Mouse (Mus musculus) neural tube, embryonic 11.5 days (tissue): Measurements from ENCODE around the gene Cpxm2. TPM values are rescaled to one million over a fixed set of nuclear protein-coding genes. Genes with fewer than 3 reads are reported as not detected.
A peak's percentile ranks its signal among the peaks of the same experiment; 100 is the strongest.

Source experiments
- ATAC-seq: fragments of 200-750 bp; cut with Nextera tagmentation; 2 replicates; pipeline ENCODE4 v1.8.0; 2017; ENCODE audit warnings: moderate number of reproducible peaks, mild to moderate bottlenecking, moderate TSS enrichment, moderate library complexity; ENCODE audit not compliant: insufficient read depth, low FRiP score, low TSS enrichment
- DNase-seq: peaks from one replicate; pipeline ENCODE4 v3.0.0-alpha.2; 2015; ENCODE audit warnings: low spot score
- H3K27ac ChIP-seq: fragments of 300-500 bp; sonication (generic); 2 replicates; pipeline ENCODE4 v1.5.1; 2014; ENCODE audit warnings: low read depth, mild to moderate bottlenecking, low read length
- H3K27me3 ChIP-seq: fragments of 300-500 bp; sonication (generic); 2 replicates; pipeline ENCODE4 v1.6.1; 2014; ENCODE audit warnings: mild to moderate bottlenecking, low read length, mixed read lengths; ENCODE audit not compliant: control insufficient read depth, insufficient read depth
- H3K36me3 ChIP-seq: fragments of 300-500 bp; sonication (generic); 2 replicates; pipeline ENCODE4 v1.6.1; 2014; ENCODE audit warnings: mild to moderate bottlenecking, low read length, moderate library complexity, mixed read lengths; ENCODE audit not compliant: control insufficient read depth, insufficient read depth
- H3K4me1 ChIP-seq: fragments of 300-500 bp; sonication (generic); 2 replicates; pipeline ENCODE4 v1.6.1; 2014; ENCODE audit warnings: low read length, mixed read lengths; ENCODE audit not compliant: control insufficient read depth, insufficient read depth
- H3K4me2 ChIP-seq: fragments of 300-500 bp; sonication (generic); 2 replicates; pipeline ENCODE4 v1.6.1; 2014; ENCODE audit warnings: low read depth, mild to moderate bottlenecking, moderate library complexity
- H3K4me3 ChIP-seq: fragments of 300-500 bp; sonication (generic); 2 replicates; pipeline ENCODE4 v1.5.1; 2014; ENCODE audit warnings: low read depth, low read length
- H3K9ac ChIP-seq: fragments of 300-500 bp; sonication (generic); 2 replicates; pipeline ENCODE4 v1.6.1; 2014; ENCODE audit warnings: mild to moderate bottlenecking, low read length
- H3K9me3 ChIP-seq: fragments of 300-500 bp; sonication (generic); 2 replicates; pipeline ENCODE4 v1.6.1; 2016; ENCODE audit warnings: low read length; ENCODE audit not compliant: control insufficient read depth
- WGBS: fragments of 180-500 bp; shearing (Covaris S2); extraction: QIAGEN DNeasy Blood & Tissue Kit; methylation state at CpG from one replicate; pipeline ENCODE4 v1.1.7; 2014; 5-methylcytosine and 5-hydroxymethylcytosine counted together
- polyA plus RNA-seq: library from polyadenylated mRNA; unstranded; fragments of >200 nt; fragmentation: Nextera tagmentation; extraction: Ambion mirVana; gene quantifications from 2 replicates; pipeline ENCODE4 v1.2.1, GENCODE M21; 2014

Cpxm2 gene
- polyA plus RNA-seq, 1 experiment from 2014 or later: 1.0 TPM

DNA sequence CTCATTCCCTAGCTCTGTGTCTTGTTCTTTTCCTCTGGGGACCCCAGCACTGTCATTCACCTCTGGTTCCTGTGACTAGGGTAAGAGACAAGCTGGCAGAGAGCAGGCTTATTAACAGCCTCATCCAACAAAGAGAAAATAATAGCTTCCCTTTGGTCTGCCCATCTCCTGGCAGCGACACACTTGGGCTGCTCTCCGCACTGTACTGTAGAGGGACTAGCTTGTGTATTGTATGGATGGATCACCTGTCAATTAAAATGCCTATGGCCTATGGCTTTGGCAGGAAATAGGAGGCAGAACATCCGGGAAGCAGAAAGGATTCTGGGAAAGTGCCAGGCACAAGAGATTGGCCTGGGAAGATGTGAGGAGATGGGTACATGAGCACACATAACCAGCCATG is 7.7 kb upstream of the Cpxm2 start:
- H3K9me3 ChIP-seq: no peaks in the 10 kb centered on the region
- WGBS: 87% methylated on average over 3 of the region's 3 CpGs
- H3K4me3 ChIP-seq: no peak overlapping the region
- no peak overlapping the region for H3K27ac ChIP-seq
- no peaks in the 10 kb centered on the region for H3K36me3 ChIP-seq
- DNase-seq (no peak), ATAC-seq (no peak)
- H3K4me2 ChIP-seq: no peak overlapping the region
- H3K9ac ChIP-seq: no peak overlapping the region
- no peaks in the 10 kb centered on the region for H3K4me1 ChIP-seq
- no peaks in the 10 kb centered on the region for H3K27me3 ChIP-seq

DNA sequence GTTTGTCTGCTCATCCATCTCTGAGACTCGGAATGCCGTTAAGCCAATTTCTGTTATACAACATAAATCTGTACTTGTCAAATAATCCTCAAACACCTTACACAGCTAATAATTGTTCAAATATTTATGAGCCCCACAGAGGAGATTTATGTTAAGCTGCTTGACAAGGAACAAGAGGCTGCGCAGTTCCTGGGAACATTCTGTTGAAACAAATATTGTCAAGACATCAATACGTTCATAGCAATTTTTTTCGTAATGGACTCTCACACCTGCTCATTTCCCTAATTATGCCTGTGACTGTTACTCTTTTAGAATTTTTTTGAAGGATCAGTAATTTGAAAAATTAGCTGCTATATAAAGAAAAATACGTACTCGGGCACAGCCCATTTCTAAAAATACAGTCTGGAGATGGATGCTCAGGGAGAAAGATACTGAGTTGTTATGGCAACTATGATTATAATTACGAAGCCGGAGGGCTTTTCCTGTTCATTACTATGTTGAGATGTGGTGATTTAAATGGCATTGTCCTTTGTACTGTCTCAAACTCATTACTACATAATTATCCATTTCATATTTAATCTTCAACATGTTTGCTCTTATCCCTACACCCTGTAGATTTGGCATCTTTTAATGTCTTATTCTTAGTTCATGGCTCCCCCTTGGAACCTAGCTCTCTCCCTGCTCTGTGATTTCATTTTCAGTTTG is 3.9 kb upstream of the Cpxm2 start:
- Histone ChIP-seq H3K36me3 (no peaks in the 10 kb centered on the region), H3K9ac (no peak overlapping the region), H3K9me3 (no peaks in the 10 kb centered on the region), H3K27ac (no peak overlapping the region), H3K27me3 (peaks cover 12% of the 10 kb centered on the region; the same call in 1 of the 2 replicates), H3K4me1 (peaks cover 4% of the 10 kb centered on the region; the same call in 1 of the 2 replicates), H3K4me3 (no peak overlapping the region), H3K4me2 (no peak overlapping the region)
- no peak for DNase-seq
- ATAC-seq: no peak
- WGBS: 90% methylated on average over 9 of the region's 9 CpGs

DNA sequence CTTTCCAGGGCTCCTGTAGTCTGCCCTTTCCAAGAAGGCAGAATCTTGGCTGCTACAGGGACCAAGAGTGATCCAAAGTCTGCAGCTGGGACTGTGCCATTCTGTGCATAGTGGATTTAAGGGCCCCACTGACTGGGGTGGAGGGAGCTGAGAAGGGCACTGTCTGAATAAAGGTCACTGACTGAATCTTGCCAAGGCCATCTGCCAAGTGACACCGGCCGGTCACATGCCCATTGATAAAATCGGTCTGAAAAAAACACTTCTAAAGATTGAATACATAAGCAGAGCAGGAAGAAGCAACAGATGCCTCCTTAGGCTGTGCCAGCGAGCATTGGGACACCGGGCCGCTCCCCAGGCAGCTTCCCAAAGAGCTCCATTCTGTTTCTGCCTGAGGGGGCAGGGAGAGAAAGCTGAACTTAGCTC is 803 bp downstream of the Cpxm2 start:
- Histone ChIP-seq H3K9me3 (no peaks in the 10 kb centered on the region), H3K27me3 (peaks cover 12% of the 10 kb centered on the region; the same call in 1 of the 2 replicates), H3K36me3 (no peaks in the 10 kb centered on the region), H3K4me2 (peak overlapping the region; percentile 76), H3K9ac (no peak overlapping the region), H3K4me1 (peaks cover 4% of the 10 kb centered on the region; the same call in 1 of the 2 replicates), H3K27ac (no peak overlapping the region), H3K4me3 (no peak overlapping the region)
- DNase-seq: no peak
- no peak for ATAC-seq
- 32% methylated on average over 6 of the region's 6 CpGs for WGBS

GRCm38 (mm10) chr7:132145227-132145800 is 9.2 kb downstream of the Cpxm2 start:
- ATAC-seq (no peak), DNase-seq (no peak)
- Histone ChIP-seq H3K4me3 (no peak overlapping the region), H3K4me2 (no peak overlapping the region), H3K27me3 (no peaks in the 10 kb centered on the region), H3K9ac (no peak overlapping the region), H3K36me3 (no peaks in the 10 kb centered on the region), H3K4me1 (no peaks in the 10 kb centered on the region), H3K27ac (no peak overlapping the region), H3K9me3 (no peaks in the 10 kb centered on the region)
- 78% methylated on average over 15 of the region's 15 CpGs for WGBS

- Histone ChIP-seq H3K9ac (no peak overlapping the region), H3K36me3 (no peaks in the 10 kb centered on the region), H3K27ac (no peak overlapping the region), H3K9me3 (no peaks in the 10 kb centered on the region), H3K4me2 (no peak overlapping the region), H3K27me3 (no peaks in the 10 kb centered on the region), H3K4me3 (no peak overlapping the region), H3K4me1 (no peaks in the 10 kb centered on the region)
- DNase-seq (no peak), ATAC-seq (no peak)
- WGBS: 82% methylated on average over 6 of the region's 6 CpGs
These were observed 25.9 kb downstream of the Cpxm2 start for GRCm38 (mm10) chr7:132128687-132129086.

GRCm38 (mm10) chr7:132124948-132125347 is 29.6 kb downstream of the Cpxm2 start:
- 87% methylated on average over 7 of the region's 7 CpGs for WGBS
- no peaks in the 10 kb centered on the region for H3K36me3 ChIP-seq
- no peaks in the 10 kb centered on the region for H3K9me3 ChIP-seq
- no peak for DNase-seq
- no peak overlapping the region for H3K4me3 ChIP-seq
- H3K27me3 ChIP-seq: no peaks in the 10 kb centered on the region
- ATAC-seq: no peak
- no peak overlapping the region for H3K27ac ChIP-seq
- H3K4me2 ChIP-seq: no peak overlapping the region
- no peak overlapping the region for H3K9ac ChIP-seq
- no peaks in the 10 kb centered on the region for H3K4me1 ChIP-seq

GRCm38 (mm10) chr7:132123211-132123610 is 31.3 kb downstream of the Cpxm2 start:
- WGBS: 90% methylated on average over 7 of the region's 7 CpGs
- ATAC-seq (no peak), DNase-seq (no peak)
- H3K27me3 ChIP-seq: no peaks in the 10 kb centered on the region
- H3K9me3 ChIP-seq: no peaks in the 10 kb centered on the region
- no peaks in the 10 kb centered on the region for H3K4me1 ChIP-seq
- H3K4me2 ChIP-seq: no peak overlapping the region
- H3K36me3 ChIP-seq: no peaks in the 10 kb centered on the region
- H3K4me3 ChIP-seq: no peak overlapping the region
- H3K27ac ChIP-seq: no peak overlapping the region
- H3K9ac ChIP-seq: no peak overlapping the region

DNA sequence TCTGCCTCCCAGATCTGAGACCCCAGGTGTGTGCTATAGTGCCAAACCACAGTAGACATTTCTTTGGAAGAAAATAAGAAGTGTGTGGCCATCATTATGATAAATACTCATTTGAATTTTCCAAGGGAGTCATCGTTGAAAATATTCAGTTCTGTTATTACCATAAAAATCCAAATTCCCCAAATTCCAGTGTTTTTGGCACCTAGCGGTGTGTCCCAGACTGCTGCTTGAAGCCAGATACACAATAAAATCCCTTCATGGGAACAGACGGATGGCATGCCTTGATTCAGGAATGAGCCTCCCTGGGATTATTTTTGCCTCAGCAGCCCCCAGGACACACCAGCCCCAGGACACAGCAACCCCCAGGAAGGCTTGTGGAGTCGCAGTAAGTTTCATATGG is 34.7 kb downstream of the Cpxm2 start:
- DNase-seq (no peak), ATAC-seq (no peak)
- Histone ChIP-seq H3K4me3 (no peak overlapping the region), H3K27me3 (no peaks in the 10 kb centered on the region), H3K9me3 (no peaks in the 10 kb centered on the region), H3K27ac (no peak overlapping the region), H3K4me1 (no peaks in the 10 kb centered on the region), H3K4me2 (no peak overlapping the region), H3K36me3 (no peaks in the 10 kb centered on the region), H3K9ac (no peak overlapping the region)
- WGBS: 88% methylated on average over 4 of the region's 4 CpGs

DNA sequence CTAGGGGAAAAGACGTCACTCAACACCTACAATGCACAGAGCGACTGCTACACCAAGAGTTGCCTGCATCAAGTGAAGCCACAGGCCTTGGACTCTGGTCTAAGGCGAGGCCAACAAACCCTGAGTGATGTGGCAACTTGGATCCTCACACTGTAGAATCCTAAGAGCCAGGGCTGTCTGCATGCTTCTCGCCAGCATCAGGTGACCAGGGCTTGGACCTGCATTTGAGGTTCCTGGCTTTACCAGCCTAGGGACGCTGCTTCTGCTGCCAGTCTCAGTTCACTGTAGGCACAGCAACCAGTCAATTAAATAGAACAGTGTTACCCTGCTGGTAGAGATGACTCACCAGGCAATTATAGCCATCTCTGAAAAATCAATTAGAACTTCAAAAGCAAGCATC is 42.8 kb downstream of the Cpxm2 start:
- no peak for DNase-seq
- H3K27me3 ChIP-seq: no peaks in the 10 kb centered on the region
- H3K4me3 ChIP-seq: no peak overlapping the region
- H3K4me2 ChIP-seq: no peak overlapping the region
- H3K9me3 ChIP-seq: no peaks in the 10 kb centered on the region
- H3K4me1 ChIP-seq: no peaks in the 10 kb centered on the region
- no peak overlapping the region for H3K9ac ChIP-seq
- ATAC-seq: no peak
- 68% methylated on average over 5 of the region's 5 CpGs for WGBS
- H3K36me3 ChIP-seq: no peaks in the 10 kb centered on the region
- H3K27ac ChIP-seq: no peak overlapping the region
